Mouse (Mus musculus) cortical plate, adult 2 months (tissue): Measurements from ENCODE around the gene Enkd1. TPM values are rescaled to one million over a fixed set of nuclear protein-coding genes. Genes with fewer than 3 reads are reported as not detected.

Source experiments
- H3K27ac ChIP-seq: fragments of 200-500 bp; 2 replicates; pipeline ENCODE4 v1.5.1; 2012; ENCODE audit warnings: low read length, control low read depth, inconsistent platforms; ENCODE audit not compliant: insufficient read depth
- H3K4me1 ChIP-seq: fragments of 200-500 bp; 2 replicates; pipeline ENCODE4 v1.6.1; 2011; ENCODE audit warnings: low read length; ENCODE audit not compliant: control insufficient read depth, insufficient read depth
- H3K4me3 ChIP-seq: fragments of 200-500 bp; 2 replicates; pipeline ENCODE4 v1.5.1; 2011; ENCODE audit warnings: mild to moderate bottlenecking, low read length, control low read depth; ENCODE audit not compliant: insufficient read depth
- CTCF ChIP-seq: fragments of 200-500 bp; IDR thresholded peaks from 2 replicates; pipeline ENCODE4 v1.5.1; 2011; ENCODE audit warnings: mild to moderate bottlenecking, control low read depth, low read length; ENCODE audit not compliant: insufficient read depth; ENCODE audit errors: extremely low read depth
- POLR2A ChIP-seq: fragments of 200-500 bp; IDR thresholded peaks from 2 replicates; pipeline ENCODE4 v1.6.1; 2011; ENCODE audit warnings: mild to moderate bottlenecking, low read length, control low read depth; ENCODE audit not compliant: insufficient read depth; ENCODE audit errors: extremely low read depth
- polyA plus RNA-seq: library from polyadenylated mRNA; depleted of rRNA; stranded (reverse); fragments of >200 nt; gene quantifications from 2 replicates; pipeline ENCODE4 v1.2.3, GENCODE M21; 2012; rRNA removed

The Enkd1 gene
- polyA plus RNA-seq, 1 experiment: 16.4 TPM

GRCm38 (mm10) chr8:105685325-105685724, 22.7 kb downstream of the Enkd1 start:
- Histone ChIP-seq H3K27ac (no peak overlapping the region), H3K4me3 (no peak overlapping the region), H3K4me1 (no peaks in the 10 kb centered on the region)
- TF ChIP-seq POLR2A: no peak
- no peak for TF ChIP-seq CTCF

DNA sequence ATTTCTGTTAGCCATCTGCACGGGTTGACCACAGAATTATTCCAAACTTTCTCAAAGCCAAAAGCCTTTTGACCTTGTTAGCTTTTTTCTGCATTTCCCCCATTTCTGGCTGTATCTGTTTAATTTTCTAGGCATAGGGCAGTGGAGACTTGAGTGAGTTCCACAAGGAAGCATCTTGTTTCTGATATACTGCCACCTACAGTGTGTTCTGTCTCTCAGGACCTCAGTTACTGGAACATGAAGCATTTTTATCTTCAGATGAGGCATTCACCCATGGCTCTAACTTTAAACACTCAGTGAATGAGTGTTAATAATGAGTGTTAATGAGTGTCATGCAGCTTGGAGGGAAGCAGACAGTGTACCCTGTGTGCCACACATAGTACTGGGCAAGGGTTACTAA, 30.1 kb downstream of the Enkd1 start:
- TF ChIP-seq POLR2A: no peak
- Histone ChIP-seq H3K27ac (no peak overlapping the region), H3K4me3 (no peak overlapping the region), H3K4me1 (no peaks in the 10 kb centered on the region)

DNA sequence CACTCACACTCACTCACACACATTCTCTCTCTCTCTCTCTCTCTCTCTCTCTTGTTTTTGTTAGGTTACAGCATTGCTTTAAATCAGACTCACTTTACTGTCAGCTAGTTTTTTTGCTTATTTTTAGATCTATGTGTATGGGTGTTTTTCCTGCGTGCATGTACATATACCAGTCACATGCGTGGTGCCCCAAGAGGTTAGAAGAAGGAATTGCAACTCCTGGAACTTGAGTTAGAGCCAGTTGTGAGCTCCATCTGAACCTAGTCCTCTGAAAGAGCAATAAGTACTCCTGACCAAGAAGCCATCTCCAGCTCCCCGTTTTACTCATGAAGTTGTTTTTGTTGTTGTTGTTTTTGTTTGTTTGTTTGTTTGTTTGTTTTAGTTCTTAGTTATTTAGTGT, 46.8 kb downstream of the Enkd1 start:
- H3K4me1 ChIP-seq: no peaks in the 10 kb centered on the region

GRCm38 (mm10) chr8:105657641-105658040, 50.4 kb downstream of the Enkd1 start:
- no peak overlapping the region for H3K27ac ChIP-seq
- no peak for TF ChIP-seq CTCF
- no peak for TF ChIP-seq POLR2A
- H3K4me1 ChIP-seq: no peaks in the 10 kb centered on the region
- no peak overlapping the region for H3K4me3 ChIP-seq

More for the DNA sequence above, 46.8 kb downstream of the Enkd1 start:
- Histone ChIP-seq H3K27ac (no peak overlapping the region), H3K4me3 (no peak overlapping the region)
- TF ChIP-seq CTCF (peak; percentile 38), POLR2A (no peak)

Other genes with a start within 250 kb of the Enkd1 start
- 77.9 and 93.2 TPM in 2 replicates for gene Tppp3, start 236.7 kb downstream of the Enkd1 start, polyA plus RNA-seq
- gene Zdhhc1, start 211.3 kb downstream of the Enkd1 start, polyA plus RNA-seq: 63.6 and 66.2 TPM in 2 replicates
- not detected in 2 replicates for gene Hsd11b2, start 189.5 kb downstream of the Enkd1 start, polyA plus RNA-seq
- gene Atp6v0d1, start 142.2 kb downstream of the Enkd1 start, polyA plus RNA-seq: 359 and 361 TPM in 2 replicates
- 47.3 and 49.1 TPM in 2 replicates for gene Ripor1, start 103.0 kb downstream of the Enkd1 start, polyA plus RNA-seq
- gene Ctcf, start 71.6 kb downstream of the Enkd1 start, polyA plus RNA-seq: 30.3 and 30.8 TPM in 2 replicates
- gene Agrp, start 70.8 kb downstream of the Enkd1 start, polyA plus RNA-seq: 0.15 and 0.17 TPM in 2 replicates
- gene Carmil2, start 21.9 kb downstream of the Enkd1 start, polyA plus RNA-seq: 43.9 and 47.6 TPM in 2 replicates
- 49.4 and 52.3 TPM in 2 replicates for gene Acd, start 7.1 kb downstream of the Enkd1 start, polyA plus RNA-seq
- gene Pard6a, start 7.1 kb downstream of the Enkd1 start, polyA plus RNA-seq: 57.3 and 58.1 TPM in 2 replicates
- 0.38 and 0.52 TPM in 2 replicates for gene 4933405L10Rik, start 555 bp downstream of the Enkd1 start, polyA plus RNA-seq
- 15.6 and 17.8 TPM in 2 replicates for gene Gfod2, start 50.5 kb upstream of the Enkd1 start, polyA plus RNA-seq
- 24.6 and 25.7 TPM in 2 replicates for gene Ranbp10, start 119.1 kb upstream of the Enkd1 start, polyA plus RNA-seq
- 0.11 and 0.31 TPM in 2 replicates for gene Tsnaxip1, start 119.5 kb upstream of the Enkd1 start, polyA plus RNA-seq
- gene Cenpt, start 145.1 kb upstream of the Enkd1 start, polyA plus RNA-seq: 33.2 and 33.6 TPM in 2 replicates
- gene Thap11, start 146.9 kb upstream of the Enkd1 start, polyA plus RNA-seq: 48.0 and 49.7 TPM in 2 replicates
- 85.1 and 86.1 TPM in 2 replicates for gene Nutf2, start 152.4 kb upstream of the Enkd1 start, polyA plus RNA-seq
- 71.3 and 74.7 TPM in 2 replicates for gene Edc4, start 172.7 kb upstream of the Enkd1 start, polyA plus RNA-seq
- 7.9 and 8.5 TPM in 2 replicates for gene Nrn1l, start 185.4 kb upstream of the Enkd1 start, polyA plus RNA-seq
- gene Pskh1, start 192.2 kb upstream of the Enkd1 start, polyA plus RNA-seq: 13.1 and 13.3 TPM in 2 replicates
- 3.4 and 3.6 TPM in 2 replicates for gene Ctrl, start 225.7 kb upstream of the Enkd1 start, polyA plus RNA-seq
- 137 and 147 TPM in 2 replicates for gene Psmb10, start 230.2 kb upstream of the Enkd1 start, polyA plus RNA-seq
- gene Lcat, start 235.2 kb upstream of the Enkd1 start, polyA plus RNA-seq: 54.4 and 55.7 TPM in 2 replicates